Mouse (Mus musculus) thymus, adult 2 months (tissue): Measurements from ENCODE around the gene Chst4.

Source experiments
- CTCF ChIP-seq: fragments of 200-500 bp; IDR thresholded peaks from 2 replicates; pipeline ENCODE4 v1.5.1; 2012; ENCODE audit warnings: mild to moderate bottlenecking, control low read depth, low read length, moderate library complexity, borderline replicate concordance; ENCODE audit not compliant: control insufficient read depth, poor library complexity, insufficient read depth; ENCODE audit errors: extremely low read depth
- POLR2A ChIP-seq: fragments of 200-500 bp; IDR thresholded peaks from 2 replicates; pipeline ENCODE4 v1.6.1; 2012; ENCODE audit warnings: mild to moderate bottlenecking, low read length, control low read depth, moderate library complexity; ENCODE audit not compliant: control insufficient read depth, poor library complexity, insufficient read depth; ENCODE audit errors: extremely low read depth

DNA sequence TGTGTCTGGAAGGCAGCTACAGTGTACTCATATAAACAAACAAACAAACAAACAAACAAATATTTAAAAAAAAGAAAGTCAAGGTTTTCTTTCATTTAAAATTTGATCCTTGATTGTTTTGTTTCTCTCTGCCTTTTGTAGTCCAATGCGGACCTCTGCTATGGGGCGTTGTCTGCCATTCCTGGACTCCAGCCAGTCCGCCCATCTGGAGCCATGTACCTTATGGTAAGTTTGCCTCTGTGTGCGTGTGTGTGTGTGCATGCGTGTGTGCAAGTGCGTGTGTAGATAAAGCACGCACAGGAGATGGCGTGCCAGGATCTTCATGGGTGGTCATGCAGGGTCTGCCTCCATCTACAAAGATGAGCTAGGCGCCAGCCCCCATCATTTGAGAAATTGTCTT is 42.2 kb downstream of the Chst4 start:
- no peak for TF ChIP-seq POLR2A
- no peak for TF ChIP-seq CTCF
